Mouse (Mus musculus) forebrain, embryonic 13.5 days (tissue): ENCODE results near the gene Fbxo4. TPM values are rescaled to one million over a fixed set of nuclear protein-coding genes. Genes with fewer than 3 reads are reported as not detected.

Experiments
- ATAC-seq: fragments of 200-750 bp; cut with Nextera tagmentation; 2 replicates; pipeline ENCODE4 v1.8.0; 2017
- H3K27ac ChIP-seq: fragments of 300-500 bp; sonication (generic); 2 replicates; pipeline ENCODE4 v1.5.1; 2015; ENCODE audit warnings: inconsistent platforms, mild to moderate bottlenecking, moderate library complexity
- H3K27me3 ChIP-seq: fragments of 300-500 bp; sonication (generic); 2 replicates; pipeline ENCODE4 v1.6.1; 2015; ENCODE audit warnings: mild to moderate bottlenecking, inconsistent platforms
- H3K36me3 ChIP-seq: fragments of 300-500 bp; sonication (generic); 2 replicates; pipeline ENCODE4 v1.6.1; 2015; ENCODE audit warnings: mild to moderate bottlenecking, inconsistent platforms; ENCODE audit not compliant: poor library complexity, severe bottlenecking
- H3K4me1 ChIP-seq: fragments of 300-500 bp; sonication (generic); 2 replicates; pipeline ENCODE4 v1.6.1; 2015; ENCODE audit warnings: inconsistent platforms
- H3K4me2 ChIP-seq: fragments of 300-500 bp; sonication (generic); 2 replicates; pipeline ENCODE4 v1.6.1; 2015; ENCODE audit warnings: inconsistent platforms, mild to moderate bottlenecking, moderate library complexity
- H3K4me3 ChIP-seq: fragments of 300-500 bp; sonication (generic); 2 replicates; pipeline ENCODE4 v1.5.1; 2015; ENCODE audit warnings: mild to moderate bottlenecking, inconsistent platforms
- H3K9ac ChIP-seq: fragments of 300-500 bp; sonication (generic); 2 replicates; pipeline ENCODE4 v1.6.1; 2015; ENCODE audit warnings: mild to moderate bottlenecking, inconsistent platforms
- H3K9me3 ChIP-seq: fragments of 300-500 bp; sonication (generic); replicated peaks from 2 replicates; pipeline ENCODE4 v1.6.1; 2016; ENCODE audit warnings: inconsistent platforms
- WGBS: fragments of 180-500 bp; shearing (Covaris S2); methylation state at CpG from one replicate; pipeline ENCODE4 v1.1.7; 2015; 5-methylcytosine and 5-hydroxymethylcytosine counted together
- polyA plus RNA-seq: library from polyadenylated mRNA; unstranded; fragments of >200 nt; fragmentation: Nextera tagmentation; extraction: Ambion mirVana; gene quantifications from 2 replicates; pipeline ENCODE4 v1.2.1, GENCODE M21; 2015

The Fbxo4 gene
- polyA plus RNA-seq, 1 experiment from 2014 or later, result 6.5 TPM

DNA sequence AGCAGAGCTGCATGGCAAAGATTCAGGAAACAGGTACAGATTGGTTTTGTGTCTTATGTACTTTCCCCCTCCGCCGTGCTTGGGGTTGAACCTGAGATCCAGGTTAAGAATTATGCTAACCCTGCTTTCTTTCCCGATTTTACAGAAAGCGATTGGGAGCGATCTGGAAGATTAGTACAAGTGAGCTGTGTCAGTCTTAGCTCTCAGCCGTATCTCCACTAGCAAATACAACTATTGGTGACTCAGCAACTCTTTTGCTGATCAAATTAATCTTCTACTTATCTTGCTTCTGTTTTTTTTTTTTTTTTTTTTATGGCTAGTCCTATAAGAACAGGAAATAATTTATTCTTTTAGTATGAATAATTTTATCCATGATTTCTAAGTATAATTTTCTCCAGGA, 9.2 kb downstream of the Fbxo4 start:
- WGBS, result 93% methylated on average over 6 of the region's 6 CpGs
- Histone ChIP-seq H3K27me3 (no peaks in the 10 kb centered on the region), H3K36me3 (peaks cover 8% of the 10 kb centered on the region; the same call in 1 of the 2 replicates), H3K9me3 (no peaks in the 10 kb centered on the region), H3K4me2 (no peak overlapping the region), H3K4me3 (no peak overlapping the region), H3K4me1 (no peaks in the 10 kb centered on the region), H3K27ac (no peak overlapping the region), H3K9ac (no peak overlapping the region)
- ATAC-seq, result no peak

DNA sequence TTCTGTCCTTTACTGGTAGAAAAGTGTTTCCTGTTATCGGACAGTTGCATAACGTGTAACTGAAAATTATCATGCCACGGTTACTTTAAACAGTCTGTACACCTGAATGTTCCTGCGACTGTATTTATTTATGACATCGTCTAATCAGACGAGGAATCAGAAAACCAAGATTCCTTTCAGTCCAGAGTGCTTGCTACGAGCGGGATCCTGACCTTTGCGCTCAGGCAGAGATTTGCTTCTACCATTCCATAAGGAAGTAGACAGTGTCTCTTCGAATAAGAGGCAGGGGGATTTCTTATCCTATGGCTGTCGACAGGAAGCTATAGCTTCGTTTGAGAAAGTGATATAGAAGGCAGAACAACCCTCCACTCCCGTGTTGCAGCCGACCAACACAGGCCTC, 9.6 kb downstream of the Fbxo4 start:
- H3K4me3 ChIP-seq, result no peak overlapping the region
- no peak overlapping the region for H3K9ac ChIP-seq
- H3K4me1 ChIP-seq, result no peaks in the 10 kb centered on the region
- H3K9me3 ChIP-seq, result no peaks in the 10 kb centered on the region
- H3K27ac ChIP-seq, result no peak overlapping the region
- no peak overlapping the region for H3K4me2 ChIP-seq
- no peak for ATAC-seq
- H3K36me3 ChIP-seq, result peaks cover 8% of the 10 kb centered on the region; the same call in 1 of the 2 replicates
- 89% methylated on average over 14 of the region's 14 CpGs for WGBS
- H3K27me3 ChIP-seq, result no peaks in the 10 kb centered on the region

DNA sequence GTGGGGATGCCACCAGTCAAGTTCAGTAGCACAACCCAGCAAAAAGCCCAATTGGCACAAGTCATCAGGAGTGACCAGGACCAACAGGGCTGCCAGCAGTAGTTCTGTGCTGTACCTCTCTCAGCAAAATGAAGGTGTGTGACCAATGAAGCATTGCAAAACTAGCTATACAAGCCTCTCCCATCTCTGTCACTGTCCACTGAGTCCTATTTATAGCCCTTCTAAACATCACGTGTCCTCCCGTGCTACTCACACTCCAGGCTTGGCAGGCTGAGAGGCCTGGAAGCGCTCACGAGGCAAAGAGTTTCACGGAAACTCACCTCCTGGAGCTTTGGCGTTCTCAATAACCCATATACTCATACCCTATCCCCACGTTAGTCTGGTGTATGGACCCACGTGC, 17.1 kb downstream of the Fbxo4 start:
- Histone ChIP-seq H3K4me3 (no peak overlapping the region), H3K4me1 (no peaks in the 10 kb centered on the region), H3K36me3 (no peaks in the 10 kb centered on the region), H3K4me2 (no peak overlapping the region), H3K27ac (no peak overlapping the region), H3K9ac (no peak overlapping the region), H3K27me3 (no peaks in the 10 kb centered on the region), H3K9me3 (no peaks in the 10 kb centered on the region)
- ATAC-seq, result no peak
- WGBS, result 82% methylated on average over 8 of the region's 8 CpGs

DNA sequence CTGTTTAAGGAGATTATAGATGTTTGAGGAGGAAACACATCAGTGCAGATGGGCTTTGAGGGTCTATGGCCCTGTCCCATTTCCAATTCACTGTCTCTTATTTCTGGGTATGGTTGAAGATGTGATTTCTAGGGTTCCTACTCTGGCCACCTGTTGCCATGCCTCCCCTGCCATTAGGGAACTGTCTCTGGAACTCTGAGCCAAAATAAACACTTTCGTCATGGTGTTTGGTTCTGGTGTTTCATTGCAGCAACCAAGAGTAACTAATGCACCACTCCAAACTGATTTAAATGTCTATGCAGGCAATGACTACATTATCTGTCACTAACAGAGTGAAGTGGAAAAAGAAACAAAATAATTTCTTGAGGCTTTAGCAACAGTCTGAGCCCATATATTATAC, 19.3 kb downstream of the Fbxo4 start:
- Histone ChIP-seq H3K9ac (no peak overlapping the region), H3K9me3 (no peaks in the 10 kb centered on the region), H3K27ac (no peak overlapping the region), H3K27me3 (no peaks in the 10 kb centered on the region), H3K4me3 (no peak overlapping the region), H3K4me1 (no peaks in the 10 kb centered on the region), H3K4me2 (no peak overlapping the region), H3K36me3 (no peaks in the 10 kb centered on the region)
- ATAC-seq, result no peak
- 69% methylated on average over 1 of the region's 1 CpGs for WGBS

DNA sequence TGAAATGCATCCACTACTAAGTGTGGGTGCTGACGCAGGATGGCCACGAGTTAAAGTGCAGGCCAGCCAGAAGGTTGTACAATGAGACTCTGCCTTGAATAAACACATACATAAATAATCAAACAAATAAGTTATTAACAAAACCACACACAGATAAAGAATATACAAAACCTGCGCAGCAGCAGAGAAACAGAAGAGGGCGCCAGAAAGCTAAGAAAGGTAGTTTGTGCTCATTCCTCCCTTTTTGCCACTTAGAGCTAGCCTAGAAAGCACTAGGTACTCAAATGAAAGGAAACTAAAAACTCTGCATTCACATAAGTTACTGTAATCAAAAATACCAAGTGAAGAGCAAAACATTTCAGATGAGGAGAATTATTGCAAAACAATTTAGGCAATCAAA, 21.4 kb downstream of the Fbxo4 start:
- no peak overlapping the region for H3K4me3 ChIP-seq
- H3K27ac ChIP-seq, result no peak overlapping the region
- no peak overlapping the region for H3K4me2 ChIP-seq
- 31% methylated on average over 4 of the region's 4 CpGs for WGBS
- peaks cover 8% of the 10 kb centered on the region; the same call in 1 of the 2 replicates for H3K9me3 ChIP-seq
- H3K9ac ChIP-seq, result no peak overlapping the region
- no peaks in the 10 kb centered on the region for H3K36me3 ChIP-seq
- no peak for ATAC-seq
- no peaks in the 10 kb centered on the region for H3K4me1 ChIP-seq
- no peaks in the 10 kb centered on the region for H3K27me3 ChIP-seq

DNA sequence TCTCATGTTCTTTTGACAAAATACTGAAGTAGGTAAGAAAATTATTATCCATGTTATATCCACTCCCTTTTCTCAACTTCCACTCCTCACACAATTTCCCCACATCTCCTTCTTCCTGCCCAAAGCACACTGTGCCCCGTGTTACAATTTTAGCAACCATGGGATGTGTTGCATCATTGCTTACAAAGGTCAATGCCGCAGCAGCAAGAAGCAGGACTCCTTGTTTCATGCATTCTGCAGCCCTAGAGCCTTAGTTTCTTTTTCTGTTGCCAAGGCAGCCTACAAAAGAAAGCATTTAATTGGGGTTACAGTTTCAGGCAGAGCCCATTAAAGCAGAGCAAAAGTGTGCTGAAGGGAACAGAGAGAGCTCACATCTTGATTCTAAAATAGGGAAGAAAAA, 24.4 kb downstream of the Fbxo4 start:
- H3K27ac ChIP-seq, result no peak overlapping the region
- no peaks in the 10 kb centered on the region for H3K27me3 ChIP-seq
- H3K4me3 ChIP-seq, result no peak overlapping the region
- H3K9ac ChIP-seq, result no peak overlapping the region
- no peak for ATAC-seq
- no peaks in the 10 kb centered on the region for H3K36me3 ChIP-seq
- H3K9me3 ChIP-seq, result peaks cover 8% of the 10 kb centered on the region; the same call in 1 of the 2 replicates
- H3K4me1 ChIP-seq, result no peaks in the 10 kb centered on the region
- no peak overlapping the region for H3K4me2 ChIP-seq
- 51% methylated on average over 2 of the region's 2 CpGs for WGBS

DNA sequence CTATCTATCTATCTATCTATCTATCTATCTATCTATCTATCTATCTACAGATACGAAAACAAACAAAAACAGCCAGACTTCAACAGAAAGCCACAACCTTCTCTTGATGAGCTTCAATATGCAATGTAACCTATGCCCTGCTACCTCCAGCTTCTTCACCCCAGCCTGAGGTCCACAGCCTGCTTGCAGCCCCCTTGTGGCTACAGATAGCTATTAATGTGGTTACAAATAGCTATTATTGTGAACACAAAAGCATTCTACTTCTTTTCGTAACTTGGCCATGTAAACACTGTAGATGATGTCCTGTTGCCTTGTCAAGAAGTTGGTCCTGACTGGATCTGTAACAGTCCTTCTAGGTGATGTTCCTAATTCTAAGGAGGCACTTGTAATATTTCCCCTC, 41.2 kb downstream of the Fbxo4 start:
- WGBS, result 87% methylated on average over 2 of the region's 2 CpGs
- no peaks in the 10 kb centered on the region for H3K27me3 ChIP-seq
- no peaks in the 10 kb centered on the region for H3K9me3 ChIP-seq
- no peak for ATAC-seq
- H3K4me3 ChIP-seq, result no peak overlapping the region
- H3K36me3 ChIP-seq, result no peaks in the 10 kb centered on the region
- no peak overlapping the region for H3K4me2 ChIP-seq
- no peaks in the 10 kb centered on the region for H3K4me1 ChIP-seq
- no peak overlapping the region for H3K9ac ChIP-seq
- H3K27ac ChIP-seq, result no peak overlapping the region

DNA sequence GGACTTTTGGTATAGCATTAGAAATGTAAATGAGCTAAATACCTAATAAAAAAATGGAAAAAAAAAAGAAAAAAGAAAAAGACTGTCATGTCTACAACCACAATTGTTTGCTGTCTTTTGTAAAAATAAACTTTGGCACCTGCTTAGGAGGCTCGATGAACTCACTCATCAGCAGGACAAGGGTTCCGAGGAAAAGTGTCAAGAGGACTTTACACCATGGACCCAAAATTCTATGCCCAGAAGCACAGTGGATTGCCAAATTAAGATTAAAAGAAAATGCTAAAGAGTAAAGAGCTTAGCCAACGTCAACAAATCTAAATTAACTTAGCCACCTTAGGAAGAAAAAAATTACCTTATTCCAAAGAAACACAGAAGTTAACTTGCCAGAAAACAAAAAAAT, 43.3 kb downstream of the Fbxo4 start:
- Histone ChIP-seq H3K27ac (no peak overlapping the region), H3K36me3 (no peaks in the 10 kb centered on the region), H3K4me2 (no peak overlapping the region), H3K4me1 (no peaks in the 10 kb centered on the region), H3K9me3 (no peaks in the 10 kb centered on the region), H3K4me3 (no peak overlapping the region), H3K9ac (no peak overlapping the region), H3K27me3 (no peaks in the 10 kb centered on the region)
- no peak for ATAC-seq
- WGBS, result 80% methylated on average over 3 of the region's 3 CpGs

DNA sequence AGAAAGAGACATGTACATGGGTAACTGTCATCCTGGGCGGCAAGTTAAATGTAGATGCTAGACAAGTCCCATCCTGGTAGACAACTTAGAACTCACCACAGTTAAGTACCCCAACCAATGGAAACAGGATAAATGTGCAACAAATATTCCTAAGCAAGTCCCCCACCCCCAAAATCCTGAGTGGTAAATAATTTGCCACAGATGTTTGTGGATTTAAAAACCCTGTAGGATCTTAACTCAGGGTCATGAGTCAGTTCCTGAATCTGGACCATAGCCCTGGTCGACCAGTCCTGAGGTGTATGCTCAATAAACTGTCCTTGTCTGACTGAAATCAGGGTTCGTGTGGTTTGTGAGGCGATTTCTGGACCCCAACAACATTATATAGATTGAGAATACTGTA, 45.9 kb downstream of the Fbxo4 start:
- WGBS, result 87% methylated on average over 4 of the region's 4 CpGs
- Histone ChIP-seq H3K27me3 (no peaks in the 10 kb centered on the region), H3K9ac (no peak overlapping the region), H3K36me3 (no peaks in the 10 kb centered on the region), H3K4me3 (no peak overlapping the region), H3K4me2 (no peak overlapping the region), H3K4me1 (no peaks in the 10 kb centered on the region), H3K27ac (no peak overlapping the region), H3K9me3 (no peaks in the 10 kb centered on the region)
- no peak for ATAC-seq

DNA sequence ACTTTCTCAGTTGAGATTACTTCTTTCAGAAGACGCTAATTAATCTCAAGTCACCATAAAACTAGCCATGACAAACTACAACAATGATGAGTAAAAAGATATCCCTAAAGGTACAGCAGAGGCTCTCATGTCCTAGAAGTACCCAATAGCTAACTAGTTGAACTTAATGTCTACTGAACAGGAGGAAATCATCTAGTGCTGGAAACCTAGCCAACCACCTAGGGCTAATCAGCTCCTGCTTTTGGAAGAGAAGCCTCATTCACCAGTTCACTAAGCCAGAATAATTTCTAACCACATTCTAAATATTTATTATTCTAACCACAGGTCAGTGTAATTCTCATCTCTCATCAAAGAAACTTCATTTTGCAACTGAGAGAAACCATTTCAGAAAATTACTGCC, 47.4 kb downstream of the Fbxo4 start:
- H3K9me3 ChIP-seq, result no peaks in the 10 kb centered on the region
- H3K9ac ChIP-seq, result no peak overlapping the region
- H3K4me1 ChIP-seq, result no peaks in the 10 kb centered on the region
- WGBS, result 90% methylated on average over 1 of the region's 1 CpGs
- no peak overlapping the region for H3K4me3 ChIP-seq
- no peak overlapping the region for H3K27ac ChIP-seq
- no peak overlapping the region for H3K4me2 ChIP-seq
- H3K27me3 ChIP-seq, result no peaks in the 10 kb centered on the region
- no peak for ATAC-seq
- no peaks in the 10 kb centered on the region for H3K36me3 ChIP-seq

Other genes starting within 250 kb of the Fbxo4 start
- gene AW549877, start 16.2 kb upstream of the Fbxo4 start, polyA plus RNA-seq, result 36.6 and 40.4 TPM in 2 replicates
- gene Oxct1, start 46.8 kb upstream of the Fbxo4 start, polyA plus RNA-seq, result 231 and 249 TPM in 2 replicates